Mouse (Mus musculus) liver, embryonic 16.5 days (tissue): ENCODE results near the gene Rangap1. TPM values are rescaled to one million over a fixed set of nuclear protein-coding genes. Genes with fewer than 3 reads are reported as not detected.
"Not testable (repeated sequence)": the region's sequence is repeated elsewhere in the genome, so short reads cannot be mapped to it uniquely, and the experiment has no call there.

Experiments used
- ATAC-seq: fragments of 200-750 bp; cut with Nextera tagmentation; 2 replicates; pipeline ENCODE4 v1.8.0; 2017; ENCODE audit warnings: low read depth, mild to moderate bottlenecking, moderate number of reproducible peaks, moderate library complexity
- H3K27ac ChIP-seq: fragments of 300-500 bp; sonication (generic); 2 replicates; pipeline ENCODE4 v1.5.1; 2014; ENCODE audit warnings: mild to moderate bottlenecking, low read length
- H3K27me3 ChIP-seq: fragments of 300-500 bp; sonication (generic); 2 replicates; pipeline ENCODE4 v1.6.1; 2014; ENCODE audit warnings: low read depth, low read length, mixed read lengths; ENCODE audit not compliant: control insufficient read depth, insufficient read depth
- H3K36me3 ChIP-seq: fragments of 300-500 bp; sonication (generic); 2 replicates; pipeline ENCODE4 v1.6.1; 2014; ENCODE audit warnings: mild to moderate bottlenecking; ENCODE audit not compliant: control insufficient read depth, insufficient read depth
- H3K4me1 ChIP-seq: fragments of 300-500 bp; sonication (generic); 2 replicates; pipeline ENCODE4 v1.6.1; 2014; ENCODE audit warnings: low read depth, low read length, mixed read lengths; ENCODE audit not compliant: control insufficient read depth
- H3K4me2 ChIP-seq: fragments of 300-500 bp; sonication (generic); 2 replicates; pipeline ENCODE4 v1.6.1; 2014; ENCODE audit warnings: low read depth, low read length, mixed read lengths
- H3K4me3 ChIP-seq: fragments of 300-500 bp; sonication (generic); 2 replicates; pipeline ENCODE4 v1.5.1; 2014; ENCODE audit warnings: low read depth, mild to moderate bottlenecking, low read length
- H3K9ac ChIP-seq: fragments of 300-500 bp; sonication (generic); 2 replicates; pipeline ENCODE4 v1.6.1; 2014; ENCODE audit warnings: low read depth, low read length
- H3K9me3 ChIP-seq: fragments of 300-500 bp; sonication (generic); replicated peaks from 2 replicates; pipeline ENCODE4 v1.6.1; 2016; ENCODE audit warnings: low read length; ENCODE audit not compliant: control insufficient read depth
- whole genome bisulfite sequencing: fragments of 180-500 bp; shearing (Covaris S2); extraction: QIAGEN DNeasy Blood & Tissue Kit; methylation state at CpG from one replicate; pipeline ENCODE4 v1.1.7; 2014; ENCODE audit not compliant: insufficient replicate concordance; 5-methylcytosine and 5-hydroxymethylcytosine counted together
- polyA plus RNA-seq: library from polyadenylated mRNA; unstranded; fragments of >200 nt; fragmentation: Nextera tagmentation; extraction: Ambion mirVana; gene quantifications from 2 replicates; pipeline ENCODE4 v1.2.1, GENCODE M21; 2015

The Rangap1 gene
- polyA plus RNA-seq, 1 experiment from 2014 or later = 63.6 TPM

GRCm38 (mm10) chr15:81758701-81759100, 13.4 kb upstream of the Rangap1 start:
- no peaks in the 10 kb centered on the region for H3K9me3 ChIP-seq
- H3K36me3 ChIP-seq = no peaks in the 10 kb centered on the region
- H3K4me2 ChIP-seq = no peak overlapping the region
- no peak for ATAC-seq
- no peak overlapping the region for H3K27ac ChIP-seq
- H3K4me1 ChIP-seq = peaks cover 16% of the 10 kb centered on the region
- H3K9ac ChIP-seq = no peak overlapping the region
- 83% methylated on average over 5 of the region's 5 CpGs for WGBS
- no peaks in the 10 kb centered on the region for H3K27me3 ChIP-seq
- no peak overlapping the region for H3K4me3 ChIP-seq

GRCm38 (mm10) chr15:81753669-81754068, 8.3 kb upstream of the Rangap1 start:
- H3K27me3 ChIP-seq = no peaks in the 10 kb centered on the region
- no peak overlapping the region for H3K9ac ChIP-seq
- H3K36me3 ChIP-seq = no peaks in the 10 kb centered on the region
- peaks cover 5% of the 10 kb centered on the region for H3K4me1 ChIP-seq
- H3K9me3 ChIP-seq = no peaks in the 10 kb centered on the region
- no peak overlapping the region for H3K27ac ChIP-seq
- WGBS = 60% methylated on average over 9 of the region's 9 CpGs
- H3K4me3 ChIP-seq = no peak overlapping the region
- no peak for ATAC-seq
- H3K4me2 ChIP-seq = no peak overlapping the region

DNA sequence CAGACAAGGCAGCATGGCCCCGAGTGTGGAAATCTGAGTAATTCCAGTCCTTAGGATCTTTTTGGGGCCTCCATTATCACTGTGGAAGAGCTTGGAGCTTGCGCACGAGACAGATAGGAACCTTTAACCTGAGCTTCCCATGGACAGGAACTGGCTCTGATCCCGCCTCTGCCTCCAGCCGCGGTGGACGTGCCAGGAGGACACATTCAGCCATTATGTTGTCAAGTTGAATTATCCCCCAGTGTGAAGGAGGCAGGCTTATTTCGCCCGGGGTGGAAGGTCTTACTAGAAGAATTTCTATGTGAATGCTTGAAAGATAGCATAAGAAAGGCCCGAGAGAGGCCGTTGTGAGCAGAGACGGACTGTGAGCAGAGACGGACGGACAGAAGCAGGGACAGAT, 4.4 kb upstream of the Rangap1 start:
- whole genome bisulfite sequencing = 68% methylated on average over 14 of the region's 14 CpGs

GRCm38 (mm10) chr15:81745601-81746114, 328 bp upstream of the Rangap1 start:
- H3K9ac ChIP-seq = peak overlapping the region; percentile 74
- WGBS = under 1% methylated on average over 33 of the region's 33 CpGs
- 0 out of 2 replicates have a peak, but pooled peaks cover 2% of the 10 kb centered on the region for H3K27me3 ChIP-seq
- peak overlapping the region; percentile 81 for H3K4me3 ChIP-seq
- peak overlapping the region; percentile 61 for H3K27ac ChIP-seq
- ATAC-seq = peak; percentile 60
- H3K4me2 ChIP-seq = peak overlapping the region; percentile 93
- no peaks in the 10 kb centered on the region for H3K9me3 ChIP-seq
- peaks cover 25% of the 10 kb centered on the region for H3K4me1 ChIP-seq
- no peaks in the 10 kb centered on the region for H3K36me3 ChIP-seq

More for the DNA sequence above, 4.4 kb upstream of the Rangap1 start:
- H3K4me2 ChIP-seq = no peak overlapping the region
- no peaks in the 10 kb centered on the region for H3K36me3 ChIP-seq
- no peak overlapping the region for H3K27ac ChIP-seq
- no peak overlapping the region for H3K4me3 ChIP-seq
- H3K9ac ChIP-seq = no peak overlapping the region
- ATAC-seq = no peak
- no peaks in the 10 kb centered on the region for H3K9me3 ChIP-seq
- no peaks in the 10 kb centered on the region for H3K27me3 ChIP-seq
- H3K4me1 ChIP-seq = peaks cover 18% of the 10 kb centered on the region

DNA sequence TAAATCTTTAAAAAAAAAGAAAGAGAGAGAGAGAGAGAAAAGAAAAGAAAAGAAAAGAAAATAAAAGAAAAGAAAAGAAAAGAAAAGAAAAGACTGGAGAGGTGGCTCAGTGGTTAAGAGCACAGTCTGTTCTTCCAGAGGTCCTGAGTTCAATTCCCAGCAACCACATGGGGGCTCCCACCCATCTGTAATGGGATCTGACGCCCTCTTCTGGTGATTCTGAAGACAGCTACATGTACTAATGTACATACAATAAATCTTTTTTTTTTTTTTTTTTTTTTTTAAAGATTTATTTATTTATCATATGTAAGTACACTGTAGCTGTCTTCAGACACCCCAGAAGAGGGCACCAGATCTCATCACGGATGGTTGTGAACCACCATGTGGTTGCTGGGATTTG, 3.0 kb downstream of the Rangap1 start:
- not testable (repeated sequence) for H3K9ac ChIP-seq, H3K4me2 ChIP-seq, H3K27ac ChIP-seq, H3K9me3 ChIP-seq, H3K4me3 ChIP-seq, ATAC-seq, H3K27me3 ChIP-seq, H3K36me3 ChIP-seq
- peaks cover 20% of the 10 kb centered on the region for H3K4me1 ChIP-seq
- 18% methylated on average over 1 of the region's 2 CpGs for WGBS

GRCm38 (mm10) chr15:81739924-81740323, 5.4 kb downstream of the Rangap1 start:
- no peak for ATAC-seq
- Histone ChIP-seq H3K36me3 (no peaks in the 10 kb centered on the region), H3K9ac (no peak overlapping the region), H3K9me3 (no peaks in the 10 kb centered on the region), H3K27me3 (0 out of 2 replicates have a peak, but pooled peaks cover 2% of the 10 kb centered on the region), H3K4me1 (peaks cover 9% of the 10 kb centered on the region), H3K4me2 (no peak overlapping the region), H3K4me3 (no peak overlapping the region), H3K27ac (no peak overlapping the region)
- 15% methylated on average over 2 of the region's 2 CpGs for WGBS

GRCm38 (mm10) chr15:81739296-81739695, 6.0 kb downstream of the Rangap1 start:
- H3K36me3 ChIP-seq = no peaks in the 10 kb centered on the region
- H3K9me3 ChIP-seq = no peaks in the 10 kb centered on the region
- ATAC-seq = no peak
- no peak overlapping the region for H3K4me3 ChIP-seq
- no peak overlapping the region for H3K4me2 ChIP-seq
- WGBS = 60% methylated on average over 3 of the region's 3 CpGs
- 0 out of 2 replicates have a peak, but pooled peaks cover 2% of the 10 kb centered on the region for H3K27me3 ChIP-seq
- peaks cover 3% of the 10 kb centered on the region for H3K4me1 ChIP-seq
- no peak overlapping the region for H3K9ac ChIP-seq
- no peak overlapping the region for H3K27ac ChIP-seq

GRCm38 (mm10) chr15:81735075-81735474, 10.3 kb downstream of the Rangap1 start:
- Histone ChIP-seq H3K9me3 (no peaks in the 10 kb centered on the region), H3K27me3 (peaks cover 4% of the 10 kb centered on the region), H3K4me2 (no peak overlapping the region), H3K27ac (no peak overlapping the region), H3K36me3 (no peaks in the 10 kb centered on the region), H3K4me1 (peaks cover 3% of the 10 kb centered on the region), H3K4me3 (no peak overlapping the region), H3K9ac (no peak overlapping the region)
- no peak for ATAC-seq
- 43% methylated on average over 3 of the region's 3 CpGs for WGBS

DNA sequence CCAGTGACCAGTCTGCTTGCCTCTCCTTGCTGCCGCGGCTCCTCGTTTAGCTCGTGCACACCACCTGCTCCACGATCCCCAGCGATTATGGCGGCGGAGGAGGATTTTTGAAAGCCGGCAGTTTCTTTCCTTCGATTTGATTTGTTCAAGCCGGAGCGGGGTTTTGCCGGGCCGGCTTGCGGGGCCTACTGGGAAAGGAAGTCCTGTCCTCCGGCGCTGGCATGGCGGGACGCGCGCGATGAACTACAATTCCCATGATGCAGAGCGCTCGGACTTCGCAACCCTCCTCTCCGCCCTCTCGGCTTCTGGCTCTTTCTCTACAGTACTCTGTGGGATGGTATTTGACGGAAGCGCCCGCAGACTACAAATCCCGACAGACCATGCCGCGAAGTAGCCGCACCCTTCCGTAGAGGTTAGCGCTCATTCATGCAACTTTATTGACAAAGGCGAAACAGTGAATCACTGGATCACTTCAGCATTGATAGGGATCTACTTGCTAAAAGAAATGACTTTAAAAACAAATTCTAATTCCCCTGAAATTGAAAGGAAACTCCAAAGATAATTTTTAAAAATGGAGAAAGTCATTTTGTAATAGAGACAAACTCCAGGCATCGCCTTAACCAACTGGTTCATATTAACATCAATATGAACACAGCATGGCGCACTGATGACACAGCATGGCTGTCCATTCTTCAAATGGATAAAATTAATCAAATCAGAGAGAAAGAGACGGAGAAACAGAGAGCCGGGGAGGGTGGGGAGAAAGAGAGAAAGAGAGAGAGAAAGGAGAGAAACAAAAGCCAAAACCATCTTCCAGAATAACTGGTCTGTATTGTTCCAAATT, 15.3 kb downstream of the Rangap1 start:
- ATAC-seq = peak; percentile 98
- Histone ChIP-seq H3K27ac (peak overlapping the region; percentile 86), H3K4me1 (peaks cover 21% of the 10 kb centered on the region), H3K36me3 (peaks cover 5% of the 10 kb centered on the region), H3K4me2 (peak overlapping the region; percentile 73), H3K27me3 (peaks cover 4% of the 10 kb centered on the region), H3K9ac (peak overlapping the region; percentile 94), H3K4me3 (peak overlapping the region; percentile 100), H3K9me3 (no peaks in the 10 kb centered on the region)
- 6% methylated on average over 41 of the region's 41 CpGs for WGBS
